Mouse (Mus musculus): ENCODE data around the gene Nprl3.
"Not testable (repeated sequence)": the region's sequence is repeated elsewhere in the genome, so short reads cannot be mapped to it uniquely, and the experiment has no call there.

Gene Nprl3

DNA sequence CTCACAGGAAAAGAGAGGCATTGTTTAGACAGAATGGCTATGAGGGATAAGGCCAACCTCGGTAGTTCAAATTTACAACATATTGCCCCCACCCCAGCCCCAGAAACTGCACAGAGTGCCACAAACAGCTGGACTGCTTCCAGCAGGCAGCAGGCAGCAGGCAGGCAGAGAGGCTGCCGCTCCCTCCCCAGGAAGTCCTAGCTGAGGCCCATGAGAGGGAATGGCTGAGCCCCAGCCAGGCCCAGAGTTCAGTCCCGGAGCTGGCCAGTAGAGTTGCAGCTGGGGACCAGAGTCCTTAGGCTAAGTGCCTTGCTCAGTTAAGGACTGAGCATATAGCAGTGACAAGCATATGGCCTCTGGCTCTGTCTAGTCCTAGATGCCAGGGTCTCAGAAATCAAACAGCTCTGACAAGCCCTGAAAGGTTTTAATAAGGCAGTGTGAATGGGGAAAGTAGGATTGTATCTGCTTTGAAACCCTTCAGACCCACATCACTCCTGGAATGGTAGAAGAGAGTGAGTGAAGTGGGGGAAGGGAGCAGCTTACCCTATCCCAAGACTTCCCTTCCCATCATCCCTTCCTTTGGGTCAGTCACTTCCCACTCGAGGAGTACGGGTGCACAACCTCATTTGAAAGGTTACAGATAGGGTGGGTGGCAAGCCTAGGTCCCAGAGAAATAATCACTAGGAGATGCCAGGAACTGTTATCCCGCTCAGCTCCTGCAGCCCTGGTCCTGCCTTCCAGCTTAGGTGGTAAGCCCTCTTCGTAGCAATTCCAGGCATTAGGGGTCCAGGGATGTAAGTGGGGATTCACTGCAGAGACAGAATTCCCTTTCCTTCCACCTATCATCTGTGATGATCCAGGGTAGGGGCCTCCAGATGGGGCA is 42.0 kb downstream of the Nprl3 start:
- no peak for DNase-seq (ENCODE audit: low read depth, low spot score)

DNA sequence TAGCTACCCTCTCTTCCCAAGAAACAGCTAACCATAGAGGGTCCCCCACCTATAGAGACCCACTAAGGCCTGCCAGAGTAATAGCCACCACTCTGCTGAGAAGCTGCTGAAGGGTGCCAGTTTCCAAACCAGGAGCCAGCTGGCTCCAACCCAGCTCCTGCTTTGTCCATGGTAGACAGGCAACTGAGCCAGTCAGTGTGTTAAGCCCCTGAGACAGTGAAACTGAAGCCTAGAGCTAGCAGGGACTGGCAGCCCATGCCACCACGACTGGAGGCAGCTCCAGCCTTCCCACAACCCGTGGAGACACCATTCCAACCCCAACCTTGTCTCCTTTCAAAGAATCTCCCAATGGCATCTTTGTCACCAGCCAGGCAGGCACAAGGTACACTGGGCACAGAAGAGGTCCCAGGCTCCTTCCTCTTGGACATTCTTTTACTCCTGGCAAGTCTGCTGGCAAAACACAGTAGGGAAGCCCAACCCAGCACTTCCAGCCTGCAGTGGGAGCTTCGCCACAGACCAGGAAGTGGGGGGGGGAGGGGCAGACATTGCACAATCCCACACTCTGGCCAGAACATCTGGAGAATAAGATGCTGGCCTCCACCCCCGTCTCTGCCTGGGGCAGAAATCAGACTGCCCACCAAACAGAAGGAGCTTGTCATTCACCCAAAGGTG is 42.9 kb downstream of the Nprl3 start:
- DNase-seq (ENCODE audit: low read depth, low spot score) = no peak

DNA sequence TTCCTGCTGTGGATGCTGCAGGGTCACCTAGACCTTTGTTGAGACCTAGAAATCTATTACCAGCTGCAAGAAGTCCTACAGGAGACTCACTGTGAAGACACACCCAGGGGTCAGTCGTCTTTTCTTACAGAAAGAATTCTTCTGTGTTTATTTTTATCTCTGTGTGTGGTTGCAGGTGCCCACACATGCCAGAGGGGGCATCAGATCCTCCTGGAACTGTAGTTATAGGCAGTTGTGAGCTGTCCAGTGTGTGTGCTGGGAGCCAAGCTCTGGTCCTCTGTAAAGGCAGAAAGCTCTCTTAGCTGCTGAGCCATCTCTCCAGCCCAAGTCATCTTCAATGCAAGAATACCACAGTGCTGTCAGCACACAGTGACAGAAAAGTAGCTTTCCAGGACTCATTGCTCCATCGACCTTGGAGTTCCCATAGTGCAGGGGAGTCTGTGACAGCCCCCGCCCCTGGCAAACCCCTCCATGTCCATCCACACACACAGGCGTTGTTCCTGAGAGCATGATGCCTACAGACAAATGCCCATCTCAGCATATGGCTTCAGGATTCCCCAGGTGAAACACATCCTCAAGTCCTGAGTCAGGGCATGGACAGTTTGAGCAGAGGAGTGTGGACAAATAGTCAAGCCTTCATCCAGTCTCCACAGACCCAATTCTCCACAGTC is 44.1 kb downstream of the Nprl3 start:
- no peak for DNase-seq (ENCODE audit: low read depth, low spot score)

DNA sequence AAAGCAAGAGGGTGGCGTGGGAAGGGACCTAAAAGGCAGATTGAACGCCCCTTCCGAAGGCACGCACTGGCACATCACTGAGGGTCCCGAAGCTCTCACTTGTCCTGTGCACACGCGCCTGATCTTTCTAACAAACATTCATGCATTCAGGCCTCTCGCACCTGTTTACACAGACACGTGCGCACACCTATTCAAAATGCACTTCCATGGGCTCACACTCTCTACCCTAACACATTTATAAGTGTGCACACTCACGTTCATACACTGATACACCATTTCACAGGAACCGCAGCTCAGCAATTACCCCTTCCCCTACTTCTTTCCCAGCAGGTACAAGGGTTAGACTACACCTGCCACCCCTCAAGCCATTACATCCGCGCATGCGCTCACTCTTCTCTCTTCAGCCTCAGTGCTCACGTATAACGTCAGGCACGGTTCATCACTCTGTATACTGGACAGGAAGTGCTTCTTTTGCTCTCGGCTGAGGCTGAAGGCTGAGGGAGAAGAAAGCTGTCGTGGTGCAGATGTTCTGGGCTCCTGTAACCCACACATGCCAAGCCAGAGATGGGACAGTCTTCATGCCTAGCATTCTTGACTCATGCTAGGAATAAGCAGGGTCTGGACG is 44.8 kb downstream of the Nprl3 start:
- no peak for DNase-seq (ENCODE audit: low read depth, low spot score)

DNA sequence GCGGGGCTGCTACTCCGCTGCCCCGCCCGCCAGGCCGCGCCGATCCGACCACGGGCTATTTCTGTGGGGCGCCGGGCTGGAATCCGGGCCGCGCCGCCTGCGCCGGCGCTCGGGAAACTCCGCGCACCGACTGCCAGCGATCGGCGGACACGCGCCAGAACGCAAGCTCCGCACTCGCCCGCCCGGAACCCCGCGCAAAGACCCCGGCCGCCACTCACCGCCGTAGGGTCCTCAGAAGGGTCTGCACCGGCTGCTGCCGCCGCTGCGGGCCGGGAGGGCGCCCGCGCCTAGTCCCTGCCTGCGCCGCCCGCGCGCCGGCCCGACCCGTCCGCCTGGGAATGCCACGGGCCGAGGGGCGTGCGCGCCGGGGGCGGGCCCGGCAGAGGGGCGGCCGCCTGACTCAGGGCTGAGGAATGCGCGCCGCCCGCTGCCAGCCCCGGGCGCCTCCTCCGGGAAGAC is 45.5 kb downstream of the Nprl3 start, which contains the start of gene Rhbdf1:
Gene Rhbdf1 (minus strand): TSS at position 350 of the 459 bp plus-strand sequence.
- DNase-seq (ENCODE audit: low read depth, low spot score) = peak; percentile 66

DNA sequence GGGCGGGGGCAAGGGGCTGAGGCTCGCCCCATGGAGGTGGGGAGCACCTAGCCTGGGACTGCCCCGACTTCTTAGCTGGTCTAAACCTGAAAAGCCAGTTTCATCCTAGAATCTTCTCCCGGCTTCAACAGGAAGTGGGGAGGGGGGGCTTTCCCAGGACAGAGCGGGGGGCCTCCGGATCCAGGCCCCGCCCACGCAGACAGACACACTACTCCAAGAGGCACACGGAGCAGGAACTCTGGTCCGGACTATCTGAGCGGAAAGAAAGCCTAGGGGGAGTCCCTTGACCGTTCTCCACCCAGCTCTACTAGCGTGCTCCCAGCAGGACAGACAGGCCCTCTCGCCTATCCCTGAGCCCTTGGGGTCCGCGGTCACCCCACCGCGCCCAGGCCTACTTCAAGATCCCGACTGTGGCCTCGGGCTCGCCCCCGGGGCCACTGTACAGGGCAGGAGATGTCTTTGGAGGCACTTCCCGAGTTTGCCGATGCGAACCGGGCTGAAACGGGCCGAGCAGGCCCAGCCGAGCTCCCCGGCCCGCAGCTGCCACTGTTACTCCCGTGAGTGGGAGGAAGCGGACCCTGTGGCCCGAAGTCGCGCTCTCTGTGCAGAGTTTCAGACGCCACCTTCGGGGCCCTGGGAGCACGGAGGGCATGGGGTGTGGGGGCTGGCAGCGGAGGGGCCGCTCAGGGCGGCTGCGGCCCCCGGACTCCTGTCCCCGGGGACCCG is 46.1 kb downstream of the Nprl3 start:
- peak; percentile 72 for DNase-seq (ENCODE audit: low read depth, low spot score)

DNA sequence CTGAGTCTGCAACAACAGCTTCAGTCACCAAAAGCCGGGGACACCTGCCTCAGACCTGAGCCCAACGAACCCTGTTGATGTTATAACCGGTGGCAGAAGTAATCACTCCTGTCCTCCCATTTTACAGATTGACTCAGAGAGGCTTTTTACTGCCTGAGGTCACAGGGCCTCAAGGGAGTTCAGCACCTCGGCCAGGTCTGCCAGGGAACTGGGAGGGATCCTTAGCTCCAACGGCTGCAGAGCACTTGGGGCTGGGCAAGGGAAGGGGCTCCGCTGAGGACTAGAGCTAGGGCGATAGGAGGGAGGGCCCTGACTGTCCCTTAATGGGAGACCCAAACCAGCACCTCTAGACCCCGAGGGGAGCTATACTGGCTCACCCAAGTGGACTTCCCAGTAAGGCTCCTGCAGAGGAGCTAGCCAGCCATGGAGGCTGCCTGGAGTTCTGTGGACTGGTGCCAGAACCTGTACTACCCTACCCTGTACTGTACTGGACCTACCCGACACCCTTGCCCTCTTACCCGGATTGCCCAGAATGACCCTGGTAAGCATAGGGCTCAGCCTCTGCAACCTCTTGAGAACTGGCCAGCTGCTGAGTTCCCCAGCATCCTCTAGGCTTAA is 46.8 kb downstream of the Nprl3 start:
- no peak for DNase-seq (ENCODE audit: low read depth, low spot score)

DNA sequence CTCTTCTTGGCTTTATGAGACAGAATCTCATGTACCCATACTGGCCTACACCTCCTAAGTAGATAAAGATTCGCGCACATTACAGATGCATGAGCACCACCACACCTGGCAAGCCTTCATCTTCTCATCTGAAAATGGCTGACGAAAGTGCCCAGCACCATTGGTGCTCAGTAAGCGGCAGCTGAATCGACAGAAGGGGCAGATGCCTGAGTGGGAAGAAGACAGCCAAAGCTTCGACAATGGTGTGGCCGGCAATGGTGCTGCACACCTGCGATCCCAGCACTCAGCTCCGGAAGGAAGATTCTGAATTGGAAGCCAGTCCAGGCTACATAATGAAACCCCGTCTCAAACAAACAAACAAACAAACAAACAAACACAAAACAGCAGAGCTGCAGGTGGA is 48.2 kb downstream of the Nprl3 start:
- DNase-seq (ENCODE audit: low read depth, low spot score) = no peak

DNA sequence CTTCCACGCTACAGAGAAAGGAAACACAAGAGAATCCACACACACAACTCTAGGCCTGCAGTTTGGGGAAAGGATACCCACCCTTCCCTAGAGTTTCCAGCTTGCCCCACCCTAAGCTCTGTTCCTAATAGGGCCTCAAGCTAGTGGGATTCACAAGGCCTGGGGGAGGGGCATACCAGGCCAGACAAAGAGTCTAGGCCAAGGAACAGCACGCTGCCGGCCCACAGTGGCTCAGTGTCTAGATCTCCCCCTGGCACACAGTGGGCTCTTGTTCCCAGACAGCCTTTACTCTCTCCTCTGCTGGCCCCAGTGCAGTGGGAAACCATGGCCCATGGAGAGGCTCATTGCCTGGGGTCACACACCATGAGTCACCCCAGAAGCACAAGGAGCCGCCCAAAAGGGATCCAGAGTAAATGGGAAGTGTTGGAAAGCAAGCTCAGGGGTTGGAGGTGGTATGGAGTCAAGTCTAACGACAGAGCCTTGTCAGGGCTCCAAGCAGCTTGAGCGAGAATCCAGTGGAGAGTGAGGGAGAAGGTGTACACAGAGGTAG is 48.9 kb downstream of the Nprl3 start:
- no peak for DNase-seq (ENCODE audit: low read depth, low spot score)

DNA sequence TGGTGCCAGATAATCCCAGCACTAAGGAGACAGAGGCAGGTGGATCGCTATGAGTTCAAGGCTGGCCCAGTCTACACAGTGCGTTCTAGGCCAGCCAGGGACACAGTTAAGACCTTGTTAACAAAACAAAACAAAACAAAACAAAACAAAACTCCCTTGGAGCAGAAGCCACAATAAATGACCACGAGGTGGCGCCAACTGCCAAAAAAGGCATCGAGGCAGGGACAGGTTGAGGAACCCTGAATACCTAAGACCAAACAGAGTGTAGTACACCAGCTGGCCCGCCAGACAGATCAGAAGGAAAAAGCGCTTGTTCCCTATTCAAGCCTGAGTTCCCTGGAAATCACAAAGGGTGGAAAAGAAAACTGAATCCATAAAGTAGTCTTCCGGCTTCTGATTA is 50.7 kb downstream of the Nprl3 start:
- DNase-seq (ENCODE audit: low read depth, low spot score) = peak; percentile 48

DNA sequence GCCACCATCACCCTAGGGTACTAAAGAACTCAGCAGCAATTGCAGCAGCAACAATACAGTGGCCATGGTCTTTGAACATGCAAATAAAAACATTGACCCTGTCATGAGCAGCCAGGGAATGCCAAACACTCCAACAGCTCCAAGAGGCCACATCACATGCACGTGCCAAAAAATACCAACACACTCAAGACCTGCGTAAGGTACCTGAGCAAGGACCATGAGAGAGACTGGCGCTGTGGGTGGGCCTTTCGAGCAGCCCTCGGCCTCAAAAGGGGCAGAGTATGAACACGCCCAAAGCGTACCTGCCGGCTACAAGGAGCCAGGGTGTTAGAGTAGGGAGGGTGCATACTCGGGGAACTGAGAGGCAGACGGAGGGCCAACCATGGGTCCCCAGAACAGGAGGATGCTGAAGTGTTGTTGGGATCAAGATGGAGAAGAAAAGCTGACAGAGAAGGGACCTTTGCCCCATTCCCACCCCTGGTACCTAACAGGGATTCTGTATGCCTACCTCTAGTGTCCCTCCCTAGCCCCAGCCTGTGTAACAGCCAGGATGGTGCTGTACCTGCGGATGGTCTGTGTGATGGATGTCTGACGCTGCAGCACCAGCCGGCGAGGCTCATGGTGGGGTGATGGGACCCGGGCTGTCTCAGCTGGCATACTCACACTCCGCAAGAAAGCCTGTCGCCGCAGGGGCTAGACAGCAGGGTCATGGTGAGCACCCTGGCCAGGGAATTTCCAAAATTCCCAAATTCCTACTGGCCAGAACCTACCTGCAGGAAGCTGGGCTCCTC is 51.9 kb downstream of the Nprl3 start:
- DNase-seq (ENCODE audit: low read depth, low spot score) = no peak

DNA sequence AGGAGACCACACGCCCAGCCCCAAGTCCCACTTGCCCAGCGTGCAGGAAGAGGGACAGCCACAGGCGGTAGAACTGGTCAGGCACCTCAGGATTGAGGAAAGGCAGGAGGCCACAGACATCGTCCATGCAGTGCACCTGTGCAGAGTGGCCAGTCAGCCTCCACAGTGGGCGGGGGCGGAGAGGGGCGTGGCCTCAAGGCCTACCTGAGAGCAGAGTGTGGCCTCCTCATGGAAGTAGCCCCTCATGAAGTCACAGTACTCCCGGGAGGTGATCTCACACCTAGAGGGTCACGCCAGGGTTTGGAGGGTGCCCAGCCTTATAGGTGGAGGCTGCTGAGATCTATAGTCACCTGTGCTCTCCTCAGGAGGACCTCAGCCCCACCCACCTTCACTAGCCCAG is 56.9 kb downstream of the Nprl3 start:
- DNase-seq (ENCODE audit: low read depth, low spot score) = no peak

DNA sequence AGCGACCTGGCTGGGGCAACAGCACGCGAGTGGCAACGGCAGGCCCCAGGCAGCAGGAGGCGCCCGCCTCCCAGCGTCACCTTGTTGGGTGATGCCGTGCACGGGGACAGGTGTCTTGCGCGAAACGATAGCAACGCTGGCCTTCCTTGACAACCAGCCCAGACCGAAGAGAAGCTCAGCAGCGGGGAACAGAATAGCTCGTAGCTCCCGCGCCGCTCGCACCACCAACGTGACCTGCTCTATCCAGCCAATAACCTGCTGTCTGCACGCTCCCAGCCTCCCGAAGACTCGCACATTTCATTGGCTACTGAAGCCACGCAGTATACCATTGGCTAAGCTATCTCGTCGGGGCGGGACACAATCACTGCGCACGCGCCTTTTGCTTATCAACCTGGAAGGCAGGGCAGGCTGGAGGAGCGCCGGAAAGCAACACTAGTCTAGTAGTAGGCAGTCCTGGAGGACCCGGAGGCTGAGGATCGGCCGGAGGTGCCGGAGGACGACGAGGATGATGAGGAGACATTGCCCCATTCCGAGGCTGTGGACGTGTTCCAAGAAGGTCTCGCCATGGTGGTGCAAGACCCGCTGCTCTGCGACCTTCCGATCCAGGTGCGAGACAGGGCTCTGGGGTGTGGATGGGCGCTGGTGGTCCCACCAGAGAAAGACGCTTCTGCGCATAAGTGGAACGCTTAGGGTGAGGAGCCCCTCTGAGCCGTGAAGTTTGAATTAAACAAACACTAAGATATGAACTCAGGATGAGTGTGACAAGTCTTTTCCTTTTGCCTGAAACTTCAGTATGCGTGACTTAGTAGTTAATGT is 62.2 kb downstream of the Nprl3 start, which contains the start of gene Snrnp25:
Gene Snrnp25 (plus strand): TSS at position 358 of the 816 bp plus-strand sequence.
- DNase-seq (ENCODE audit: low read depth, low spot score) = peak; percentile 97

DNA sequence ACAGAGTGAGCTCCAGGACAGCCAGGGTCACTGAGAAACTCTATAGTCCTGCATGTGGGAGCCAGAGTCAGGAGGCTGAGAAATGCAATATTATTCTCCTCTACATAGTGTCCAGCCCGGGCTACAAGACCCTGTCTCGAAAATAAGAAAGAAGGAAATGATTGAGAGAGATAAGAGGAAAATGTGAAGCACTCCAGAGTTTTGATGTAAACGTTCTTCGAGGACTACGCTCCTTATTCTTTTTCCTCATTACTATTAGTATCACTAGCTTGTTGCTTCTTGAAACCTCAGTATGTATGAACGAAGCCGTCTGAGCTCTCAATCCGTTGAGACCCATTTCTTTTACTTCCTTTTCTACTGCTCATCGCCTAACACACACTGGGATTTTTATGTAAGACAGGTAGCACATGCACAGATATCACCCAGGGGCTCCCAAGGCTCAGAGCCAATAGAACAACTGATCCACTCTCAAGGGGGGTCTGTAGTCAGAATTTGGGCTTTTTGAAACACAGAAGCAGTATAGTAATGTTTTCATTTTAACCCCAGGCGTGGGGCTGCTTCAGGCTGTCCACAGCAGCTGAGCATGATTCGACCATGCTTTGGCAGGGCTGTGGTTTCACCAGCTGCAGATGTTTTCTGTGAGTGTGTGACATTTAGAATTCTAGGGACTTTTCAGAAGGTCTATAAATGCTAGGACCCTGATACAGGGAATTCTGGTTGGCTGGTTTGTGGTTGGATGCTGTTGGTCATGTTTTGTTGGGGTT is 65.4 kb downstream of the Nprl3 start:
- no peak for DNase-seq (ENCODE audit: low read depth, low spot score)

DNA sequence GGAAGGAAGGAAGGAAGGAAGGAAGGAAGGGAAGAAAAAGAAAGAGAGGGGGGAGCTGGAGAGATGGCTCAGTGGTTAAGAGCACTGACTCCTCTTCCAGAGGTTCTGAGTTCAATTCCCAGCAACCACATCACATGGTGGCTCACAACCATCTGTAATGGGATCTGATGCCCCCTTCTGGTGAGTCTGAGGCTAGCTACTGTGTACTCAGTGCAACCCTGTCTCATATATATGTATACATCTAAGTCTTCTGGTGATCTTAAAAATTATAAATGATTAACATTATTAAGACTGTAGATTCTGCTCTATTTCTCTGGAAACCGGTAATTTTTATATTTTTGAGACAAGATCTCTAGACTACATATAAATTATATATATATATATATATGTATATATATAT is 66.5 kb downstream of the Nprl3 start:
- not testable (repeated sequence) for DNase-seq (ENCODE audit: low read depth, low spot score)

DNA sequence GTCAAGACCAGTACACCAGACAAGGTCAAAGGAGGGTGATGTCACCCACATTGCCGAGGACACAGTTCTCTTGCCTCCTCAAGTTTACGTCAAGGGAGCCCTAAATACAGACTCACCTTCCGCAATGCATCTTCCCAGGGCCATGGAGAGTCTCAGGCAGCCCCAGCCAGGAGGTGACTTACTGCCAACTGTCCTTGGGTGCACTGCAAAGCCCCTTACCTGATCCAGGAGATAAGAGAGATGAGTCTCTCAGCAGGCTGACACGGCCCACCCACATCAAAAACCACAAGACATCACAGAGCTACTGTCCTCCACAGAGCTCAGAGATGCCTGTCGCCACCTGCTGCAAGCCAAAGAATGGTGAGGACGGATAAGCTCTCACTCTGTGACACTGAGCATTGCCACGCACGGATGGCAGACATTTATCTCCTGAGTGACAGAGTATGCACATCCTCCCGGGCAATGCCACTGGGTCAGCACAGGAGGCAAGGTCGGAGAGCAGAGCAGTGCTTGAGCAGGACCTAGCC is 67.4 kb downstream of the Nprl3 start, which contains the start of gene Il9r:
Gene Il9r (minus strand): TSS at position 205 of the 527 bp plus-strand sequence.
- no peak for DNase-seq (ENCODE audit: low read depth, low spot score)

DNA sequence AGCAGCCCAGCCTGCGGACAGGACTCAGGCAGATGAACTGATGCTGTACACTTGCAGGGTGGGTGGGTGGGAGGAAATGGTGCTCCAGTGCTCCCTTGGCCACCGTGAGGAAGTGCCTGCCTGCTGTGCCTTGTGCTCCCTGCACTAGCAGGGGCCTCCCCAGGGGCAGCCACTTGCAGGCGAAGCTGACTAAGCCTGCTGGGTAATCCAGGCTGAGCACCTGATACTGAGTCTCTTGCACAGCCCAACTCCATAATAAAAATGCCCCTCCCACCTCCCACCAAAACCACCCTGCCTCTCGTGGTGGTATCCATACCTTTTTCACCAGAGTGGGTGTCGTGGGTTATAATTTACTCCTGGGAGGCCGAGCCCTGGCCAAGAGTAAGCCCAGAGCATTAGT is 68.3 kb downstream of the Nprl3 start:
- no peak for DNase-seq (ENCODE audit: low read depth, low spot score)

Data from mesoderm, embryonic 11.5 days (tissue).